Mouse (Mus musculus) embryonic facial prominence, embryonic 10.5 days (tissue): ENCODE results near the gene Pkd2l1. TPM values are rescaled to one million over a fixed set of nuclear protein-coding genes. Genes with fewer than 3 reads are reported as not detected.

Experiments
- DNase-seq: peaks from one replicate; pipeline ENCODE4 v3.0.0-alpha.2; 2017; ENCODE audit warnings: low spot score
- H3K27ac ChIP-seq: fragments of 300-500 bp; sonication (generic); replicated peaks from 2 replicates; pipeline ENCODE4 v1.5.1; 2016; ENCODE audit warnings: mild to moderate bottlenecking
- H3K27me3 ChIP-seq: fragments of 300-500 bp; sonication (generic); replicated peaks from 2 replicates; pipeline ENCODE4 v1.6.1; 2016; ENCODE audit warnings: low read depth, mild to moderate bottlenecking; ENCODE audit not compliant: poor library complexity, severe bottlenecking
- H3K36me3 ChIP-seq: fragments of 300-500 bp; sonication (generic); replicated peaks from 2 replicates; pipeline ENCODE4 v1.6.1; 2016; ENCODE audit warnings: mild to moderate bottlenecking, moderate library complexity
- H3K4me1 ChIP-seq: fragments of 300-500 bp; sonication (generic); 2 replicates; pipeline ENCODE4 v1.6.1; 2016
- H3K4me3 ChIP-seq: fragments of 300-500 bp; sonication (generic); 2 replicates; pipeline ENCODE4 v1.5.1; 2016; ENCODE audit warnings: mild to moderate bottlenecking, moderate library complexity
- H3K9me3 ChIP-seq: fragments of 300-500 bp; sonication (generic); 2 replicates; pipeline ENCODE4 v1.6.1; 2016; ENCODE audit warnings: mild to moderate bottlenecking
- WGBS: fragments of 180-500 bp; shearing (Covaris S2); methylation state at CpG from one replicate; pipeline ENCODE4 v1.1.7; 2016; 5-methylcytosine and 5-hydroxymethylcytosine counted together
- polyA plus RNA-seq: library from polyadenylated mRNA; unstranded; fragments of >200 nt; fragmentation: Nextera tagmentation; extraction: Ambion mirVana; gene quantifications from 2 replicates; pipeline ENCODE4 v1.2.1, GENCODE M21; 2016

Gene Pkd2l1
- polyA plus RNA-seq, 1 experiment from 2014 or later, result 0.07 TPM

DNA sequence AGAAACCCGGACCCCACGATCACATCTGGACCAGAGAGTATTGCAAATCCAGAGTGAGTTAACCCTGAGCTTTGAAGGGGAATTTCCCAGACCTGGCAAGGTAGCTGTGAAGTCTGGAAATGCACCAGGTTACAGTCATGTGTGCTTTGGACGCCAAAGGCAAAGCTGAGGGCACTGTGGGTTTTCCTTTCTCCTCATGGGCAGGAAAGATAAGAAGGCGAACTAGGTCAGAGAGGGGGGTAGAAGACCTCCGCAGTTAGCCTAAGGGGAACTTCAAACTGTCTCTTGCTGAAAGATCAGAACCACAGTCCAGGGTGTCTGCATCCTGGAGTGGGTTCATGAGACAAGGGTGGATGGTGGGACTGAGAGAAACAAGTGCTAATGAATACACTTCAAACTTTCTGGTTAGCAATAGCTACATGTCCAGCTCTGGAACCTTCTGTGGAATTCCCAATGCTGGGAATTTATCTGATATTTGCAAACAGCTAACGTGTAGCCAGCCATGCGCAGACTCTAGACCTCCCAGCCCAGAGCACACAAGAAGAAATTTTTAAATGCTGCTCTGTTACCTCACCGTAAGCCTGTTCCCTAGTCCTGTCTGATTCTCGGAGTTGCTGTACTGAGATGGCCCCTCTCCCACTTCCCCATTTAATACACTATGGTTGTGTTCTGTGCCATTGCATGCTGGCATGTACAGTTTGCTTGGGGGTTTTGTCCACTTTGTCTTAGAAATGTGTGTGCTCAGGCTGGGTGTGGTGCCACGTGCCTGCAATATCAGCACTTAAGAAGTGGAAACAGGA lies 5.0 kb upstream of the Pkd2l1 start:
- 91% methylated on average over 10 of the region's 10 CpGs for WGBS
- no peak overlapping the region for H3K4me3 ChIP-seq
- H3K27ac ChIP-seq, result no peak overlapping the region
- peaks cover 7% of the 10 kb centered on the region for H3K4me1 ChIP-seq
- DNase-seq, result no peak
- H3K27me3 ChIP-seq, result no peaks in the 10 kb centered on the region
- no peaks in the 10 kb centered on the region for H3K36me3 ChIP-seq
- no peaks in the 10 kb centered on the region for H3K9me3 ChIP-seq

DNA sequence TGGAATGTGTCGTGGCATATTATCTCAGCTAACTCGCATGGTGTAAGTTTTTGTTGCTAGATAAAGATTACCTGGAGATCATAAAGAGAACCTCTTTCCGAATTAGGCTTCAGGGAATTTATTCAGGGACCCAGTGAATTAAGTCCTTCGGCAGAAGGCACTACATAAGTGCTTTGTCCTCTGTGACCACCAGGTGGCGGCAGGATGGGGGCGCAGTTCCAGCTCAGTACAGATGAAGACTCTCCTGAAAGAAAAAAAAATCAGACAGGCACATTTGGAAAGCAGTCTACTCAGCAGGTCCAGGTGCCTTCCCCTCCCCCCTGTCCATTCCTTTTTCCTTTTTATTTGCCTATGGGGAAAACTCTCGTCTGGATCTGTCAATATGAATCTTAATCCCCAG lies 2.9 kb upstream of the Pkd2l1 start:
- no peak overlapping the region for H3K27ac ChIP-seq
- no peaks in the 10 kb centered on the region for H3K27me3 ChIP-seq
- H3K4me1 ChIP-seq, result peaks cover 13% of the 10 kb centered on the region
- no peaks in the 10 kb centered on the region for H3K36me3 ChIP-seq
- H3K4me3 ChIP-seq, result no peak overlapping the region
- WGBS, result 15% methylated on average over 7 of the region's 7 CpGs
- H3K9me3 ChIP-seq, result no peaks in the 10 kb centered on the region
- peak; percentile 74 for DNase-seq

DNA sequence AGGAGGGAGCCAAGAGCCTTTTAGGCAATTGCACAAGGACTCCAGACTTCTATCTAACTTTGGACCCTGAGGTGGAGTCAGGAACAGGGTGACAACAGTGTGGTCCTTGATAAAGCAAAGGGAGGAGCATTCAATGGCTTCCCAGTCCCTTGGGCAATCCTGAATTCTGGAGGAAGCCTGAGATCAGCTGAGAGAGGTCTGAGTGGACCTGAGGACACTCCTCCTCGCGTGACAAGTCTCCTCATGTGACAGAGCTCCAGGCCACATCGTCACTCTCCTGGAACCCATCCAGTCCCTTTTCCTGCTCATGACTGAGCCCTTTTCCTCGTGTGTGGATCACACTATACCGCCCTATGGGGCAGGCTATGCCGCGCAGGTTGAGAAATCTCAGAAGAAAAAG lies 1.7 kb upstream of the Pkd2l1 start:
- Histone ChIP-seq H3K9me3 (no peaks in the 10 kb centered on the region), H3K4me1 (peaks cover 14% of the 10 kb centered on the region), H3K36me3 (no peaks in the 10 kb centered on the region), H3K27ac (no peak overlapping the region), H3K27me3 (no peaks in the 10 kb centered on the region), H3K4me3 (no peak overlapping the region)
- WGBS, result 86% methylated on average over 7 of the region's 7 CpGs
- no peak for DNase-seq

DNA sequence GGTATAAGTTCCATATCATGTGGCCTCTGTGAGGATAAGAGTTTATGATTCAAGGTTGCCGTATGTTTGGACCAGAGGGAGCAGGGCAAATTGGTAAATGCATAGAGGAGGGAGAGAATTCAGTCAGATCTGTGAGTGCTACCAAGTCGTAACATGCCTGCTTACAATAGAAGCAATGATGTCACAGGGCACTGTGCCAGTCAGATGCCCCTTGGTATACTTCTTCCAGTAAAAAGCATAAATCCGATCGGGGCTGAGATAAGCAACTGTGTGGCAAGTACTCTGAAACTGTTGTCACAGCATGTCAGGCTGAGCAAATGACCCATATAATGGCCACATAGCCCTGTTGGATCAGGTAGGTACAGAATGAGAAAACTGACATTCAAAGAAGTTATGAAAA lies 3.2 kb downstream of the Pkd2l1 start:
- WGBS, result 90% methylated on average over 4 of the region's 4 CpGs
- no peak for DNase-seq
- Histone ChIP-seq H3K4me1 (peaks cover 14% of the 10 kb centered on the region), H3K27ac (no peak overlapping the region), H3K36me3 (no peaks in the 10 kb centered on the region), H3K4me3 (no peak overlapping the region), H3K27me3 (no peaks in the 10 kb centered on the region), H3K9me3 (no peaks in the 10 kb centered on the region)

DNA sequence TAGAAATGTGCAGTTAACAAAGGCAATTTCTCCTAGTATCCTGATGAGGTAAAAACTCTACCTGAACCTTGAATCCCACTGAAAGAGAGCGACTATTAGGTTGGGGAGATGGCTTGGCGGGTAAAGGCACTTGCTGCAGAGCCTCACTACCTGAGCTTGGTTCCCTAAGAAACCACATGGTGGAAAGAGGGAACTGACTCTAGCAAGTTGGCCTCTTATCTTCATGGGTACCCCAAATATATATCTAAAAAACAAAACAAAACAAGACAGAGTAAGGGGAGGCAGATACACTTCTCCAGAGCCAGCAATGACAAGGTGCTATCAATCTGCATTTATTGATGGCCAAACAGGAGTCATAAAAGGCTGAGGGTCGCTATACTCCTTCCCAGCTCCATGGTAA lies 8.3 kb downstream of the Pkd2l1 start:
- Histone ChIP-seq H3K4me3 (no peak overlapping the region), H3K27ac (no peak overlapping the region), H3K4me1 (no peaks in the 10 kb centered on the region; the same call in 1 of the 2 replicates), H3K36me3 (no peaks in the 10 kb centered on the region), H3K27me3 (no peaks in the 10 kb centered on the region), H3K9me3 (no peaks in the 10 kb centered on the region)
- DNase-seq, result no peak
- WGBS, result 74% methylated on average over 3 of the region's 3 CpGs

DNA sequence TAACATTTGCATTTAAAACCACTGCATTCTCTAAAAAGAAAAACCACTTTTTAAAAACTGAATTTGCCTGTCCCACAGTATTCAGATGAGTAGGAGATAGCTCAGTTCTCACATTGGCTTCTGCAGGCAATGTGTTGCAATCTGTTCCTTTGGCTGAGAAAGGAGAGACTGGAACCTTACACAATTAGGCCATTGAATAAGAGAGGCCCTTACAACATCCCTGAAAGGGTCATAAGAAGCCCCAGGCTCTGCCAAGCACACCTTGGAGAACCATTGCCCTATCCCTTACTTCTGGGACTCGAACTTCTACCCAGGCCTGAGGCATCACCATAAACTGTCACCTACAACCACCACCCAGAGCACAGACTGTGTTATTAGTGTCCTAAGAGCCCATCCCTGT lies 11.7 kb downstream of the Pkd2l1 start:
- no peaks in the 10 kb centered on the region for H3K27me3 ChIP-seq
- no peak overlapping the region for H3K27ac ChIP-seq
- no peaks in the 10 kb centered on the region; the same call in 1 of the 2 replicates for H3K4me1 ChIP-seq
- DNase-seq, result no peak
- H3K9me3 ChIP-seq, result no peaks in the 10 kb centered on the region
- no peak overlapping the region for H3K4me3 ChIP-seq
- H3K36me3 ChIP-seq, result no peaks in the 10 kb centered on the region
- WGBS, result 82% methylated on average over 1 of the region's 1 CpGs

DNA sequence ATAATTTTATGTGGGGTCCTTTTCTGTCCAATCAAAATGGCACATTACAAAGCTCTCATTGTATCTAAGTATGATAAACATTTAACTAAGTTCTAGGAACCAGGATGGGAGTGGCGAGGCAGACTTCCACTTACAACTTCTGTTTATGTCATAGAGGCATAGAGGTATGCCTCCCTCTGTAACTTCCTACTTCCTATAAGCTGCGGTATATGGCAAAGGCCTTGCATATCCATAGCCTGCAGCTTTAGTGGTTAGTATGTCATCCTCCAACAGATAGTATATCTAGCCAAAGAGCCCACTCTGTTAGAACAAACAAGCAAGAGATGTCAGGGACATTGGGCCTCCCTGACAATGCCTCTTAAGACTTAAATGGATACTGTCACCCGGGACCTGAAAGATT lies 15.5 kb downstream of the Pkd2l1 start:
- H3K27ac ChIP-seq, result no peak overlapping the region
- H3K4me3 ChIP-seq, result no peak overlapping the region
- no peaks in the 10 kb centered on the region for H3K9me3 ChIP-seq
- H3K4me1 ChIP-seq, result no peaks in the 10 kb centered on the region
- WGBS, result 83% methylated on average over 3 of the region's 3 CpGs
- DNase-seq, result no peak
- H3K27me3 ChIP-seq, result no peaks in the 10 kb centered on the region
- H3K36me3 ChIP-seq, result no peaks in the 10 kb centered on the region

DNA sequence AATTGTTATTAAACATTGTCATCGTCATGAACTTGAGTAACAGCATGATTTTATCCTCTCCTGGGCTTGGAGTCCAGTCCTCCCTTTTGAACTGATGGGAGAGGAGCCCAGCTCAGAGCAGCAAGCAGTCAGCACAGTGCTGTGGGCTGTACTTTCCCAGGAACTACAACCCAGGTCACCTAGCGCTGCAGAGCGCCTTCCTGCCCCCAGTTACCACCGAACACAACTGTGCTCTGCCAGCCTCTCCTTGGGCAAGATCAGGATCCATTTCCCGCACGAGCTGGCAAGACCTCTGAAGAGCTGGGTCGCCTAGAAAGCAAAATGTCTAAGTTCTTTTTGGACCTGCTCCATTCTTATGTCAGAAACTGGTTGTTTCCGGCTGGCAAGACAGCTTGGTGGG lies 17.4 kb downstream of the Pkd2l1 start:
- 67% methylated on average over 8 of the region's 8 CpGs for WGBS
- no peaks in the 10 kb centered on the region for H3K27me3 ChIP-seq

DNA sequence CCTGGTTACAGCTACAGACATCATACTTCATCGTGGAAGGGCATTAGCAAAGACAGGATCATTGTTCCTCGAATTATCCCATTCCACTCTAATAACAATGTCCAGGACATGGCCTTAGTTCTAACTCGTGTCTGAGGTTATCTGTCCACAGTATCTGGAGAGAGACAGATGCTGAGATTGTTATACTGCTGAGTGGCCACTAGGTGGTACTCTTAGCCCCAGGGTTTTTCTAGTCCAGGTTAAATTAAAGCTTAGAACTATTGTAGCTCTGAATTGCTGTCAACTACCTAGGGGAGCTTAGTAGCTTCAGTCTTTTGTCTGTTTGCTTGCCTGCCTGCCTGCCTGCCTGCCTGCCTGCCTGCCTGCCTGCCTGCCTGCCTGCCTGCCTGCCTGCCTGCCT lies 30.7 kb downstream of the Pkd2l1 start:
- 15% methylated on average over 3 of the region's 3 CpGs for WGBS
- H3K27ac ChIP-seq, result no peak overlapping the region
- peaks cover 9% of the 10 kb centered on the region; the same call in 1 of the 2 replicates for H3K27me3 ChIP-seq
- H3K9me3 ChIP-seq, result no peaks in the 10 kb centered on the region
- H3K36me3 ChIP-seq, result no peaks in the 10 kb centered on the region
- no peak overlapping the region for H3K4me3 ChIP-seq
- DNase-seq, result no peak
- H3K4me1 ChIP-seq, result no peaks in the 10 kb centered on the region

More for the DNA sequence above, 17.4 kb downstream of the Pkd2l1 start:
- no peak overlapping the region for H3K27ac ChIP-seq
- no peaks in the 10 kb centered on the region for H3K36me3 ChIP-seq
- DNase-seq, result no peak
- no peak overlapping the region for H3K4me3 ChIP-seq
- H3K4me1 ChIP-seq, result no peaks in the 10 kb centered on the region
- H3K9me3 ChIP-seq, result no peaks in the 10 kb centered on the region

DNA sequence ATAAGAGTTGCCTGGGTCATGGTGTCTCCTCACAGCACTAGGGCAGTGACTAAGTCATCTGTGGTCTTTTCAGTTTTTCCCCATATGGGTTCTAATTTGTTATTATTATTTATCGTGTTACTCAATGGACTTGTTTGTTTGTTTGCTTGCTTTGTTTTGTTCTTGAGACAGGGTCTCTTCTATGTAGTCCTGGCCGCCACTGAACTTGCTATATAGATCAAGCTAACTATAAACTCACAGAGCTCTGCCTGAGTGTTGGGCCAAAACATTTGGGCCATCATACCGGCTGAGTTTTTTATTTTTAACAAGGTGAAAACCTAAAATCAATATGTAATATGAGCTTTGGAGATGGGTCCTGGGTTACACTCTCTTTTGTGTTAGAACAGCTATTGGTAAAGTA lies 32.9 kb downstream of the Pkd2l1 start:
- no peak overlapping the region for H3K4me3 ChIP-seq
- WGBS, result 88% methylated on average over 3 of the region's 3 CpGs
- H3K27me3 ChIP-seq, result peaks cover 13% of the 10 kb centered on the region; the same call in 1 of the 2 replicates
- no peak for DNase-seq
- no peak overlapping the region for H3K27ac ChIP-seq
- H3K36me3 ChIP-seq, result no peaks in the 10 kb centered on the region
- no peaks in the 10 kb centered on the region for H3K9me3 ChIP-seq
- no peaks in the 10 kb centered on the region for H3K4me1 ChIP-seq

DNA sequence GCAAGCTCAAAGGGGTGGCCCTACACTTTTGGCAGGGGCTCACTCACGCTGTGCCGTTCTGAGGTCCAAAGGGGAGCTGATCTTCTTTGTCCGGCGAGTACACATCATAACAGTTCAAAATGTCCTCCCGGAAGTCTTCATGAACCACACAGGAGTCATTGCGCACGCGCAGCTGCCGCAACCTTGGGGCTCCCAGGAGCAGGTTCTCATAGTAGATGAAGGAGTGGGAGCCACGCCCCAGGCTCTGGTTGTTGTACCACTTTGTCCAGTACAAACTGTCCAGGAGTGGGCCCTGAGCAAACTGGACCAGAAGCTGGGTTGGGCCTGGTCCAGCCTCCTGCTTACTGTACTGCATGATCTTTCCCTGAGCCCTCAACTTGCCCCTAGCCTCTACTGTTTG lies 35.2 kb downstream of the Pkd2l1 start:
- Histone ChIP-seq H3K4me1 (no peaks in the 10 kb centered on the region), H3K36me3 (no peaks in the 10 kb centered on the region), H3K9me3 (no peaks in the 10 kb centered on the region), H3K4me3 (no peak overlapping the region), H3K27me3 (peaks cover 19% of the 10 kb centered on the region; the same call in 1 of the 2 replicates), H3K27ac (no peak overlapping the region)
- no peak for DNase-seq
- WGBS, result 94% methylated on average over 10 of the region's 10 CpGs

DNA sequence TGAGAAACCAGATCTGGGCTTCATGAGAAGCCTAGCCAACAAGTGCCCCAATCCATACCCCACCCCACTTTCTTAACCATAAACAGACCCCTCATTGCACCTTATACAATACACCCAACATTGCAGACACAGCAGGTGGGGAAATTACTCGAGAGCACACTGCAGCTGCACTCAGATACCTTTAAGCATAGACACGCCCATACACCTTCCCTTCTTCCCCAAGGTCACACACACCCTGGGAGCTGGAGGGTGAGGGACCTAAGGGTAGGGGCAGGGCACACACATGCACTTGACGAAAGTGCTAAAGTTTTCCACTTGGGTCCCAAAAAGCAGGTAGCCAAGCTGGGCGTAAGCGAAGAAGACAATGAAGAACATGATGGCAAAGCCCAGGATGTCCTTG lies 38.5 kb downstream of the Pkd2l1 start:
- Histone ChIP-seq H3K9me3 (no peaks in the 10 kb centered on the region), H3K36me3 (no peaks in the 10 kb centered on the region), H3K4me1 (no peaks in the 10 kb centered on the region), H3K27me3 (peaks cover 21% of the 10 kb centered on the region; the same call in 1 of the 2 replicates), H3K27ac (no peak overlapping the region), H3K4me3 (no peak overlapping the region)
- WGBS, result 87% methylated on average over 5 of the region's 5 CpGs
- DNase-seq, result no peak

DNA sequence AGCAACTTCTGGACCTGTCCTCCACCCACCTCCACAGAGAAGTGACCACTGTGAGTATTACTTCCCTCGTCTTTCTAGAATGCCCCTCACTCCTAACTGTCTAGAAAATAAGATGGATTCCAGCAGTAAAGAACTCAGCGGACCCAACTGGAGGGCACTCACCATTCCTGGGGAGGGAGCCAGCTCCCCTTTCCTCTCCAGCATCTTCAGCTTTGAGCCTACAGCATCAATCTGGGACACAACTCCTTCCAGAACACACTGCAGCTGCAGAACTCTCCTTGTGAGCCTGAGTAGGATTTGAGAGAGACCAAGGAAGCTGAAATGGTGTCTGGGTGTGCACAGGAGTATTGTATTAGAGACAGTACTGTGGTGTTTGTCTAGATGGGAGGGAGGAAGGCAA lies 43.3 kb downstream of the Pkd2l1 start:
- H3K4me1 ChIP-seq, result peaks cover 15% of the 10 kb centered on the region

More for the DNA sequence above, 43.3 kb downstream of the Pkd2l1 start:
- Histone ChIP-seq H3K27me3 (peaks cover 4% of the 10 kb centered on the region; the same call in 1 of the 2 replicates), H3K36me3 (peaks cover 8% of the 10 kb centered on the region; the same call in 1 of the 2 replicates), H3K9me3 (no peaks in the 10 kb centered on the region), H3K4me3 (no peak overlapping the region), H3K27ac (no peak overlapping the region)
- no peak for DNase-seq
- 73% methylated on average over 2 of the region's 2 CpGs for WGBS
